Mouse (Mus musculus): ENCODE measurements around the gene Cyp2a5. TPM values are rescaled to one million over a fixed set of nuclear protein-coding genes. Genes with fewer than 3 reads are reported as not detected.

Gene Cyp2a5
- polyA plus RNA-seq (2015; fragmentation: Illumina TruSeq; extraction: RNeasy Lipid Tissue Mini Kit (QIAGEN cat#74804); ENCODE audit: insufficient read depth, low replicate concordance) = not detected

GRCm38 (mm10) chr7:26835059-26835458 is at the start of gene Cyp2a5:
Cyp2a5 (plus strand) TSS chr7:26835305.

GRCm38 (mm10) chr7:26808592-26808991 is 26.5 kb upstream of the Cyp2a5 start, which contains the start of gene Cyp2g1:
Cyp2g1 (plus strand) TSS chr7:26808892.

Other genes starting within 250 kb of the Cyp2a5 start
- gene Vmn1r185, start 216.8 kb upstream of the Cyp2a5 start, polyA plus RNA-seq (2015; fragmentation: Illumina TruSeq; extraction: RNeasy Lipid Tissue Mini Kit (QIAGEN cat#74804); ENCODE audit: insufficient read depth, low replicate concordance) = not detected
- gene Cyp2b23, start 148.9 kb upstream of the Cyp2a5 start, polyA plus RNA-seq (2015; fragmentation: Illumina TruSeq; extraction: RNeasy Lipid Tissue Mini Kit (QIAGEN cat#74804); ENCODE audit: insufficient read depth, low replicate concordance) = not detected
- not detected for gene Cyp2b19, start 78.2 kb upstream of the Cyp2a5 start, polyA plus RNA-seq (2015; fragmentation: Illumina TruSeq; extraction: RNeasy Lipid Tissue Mini Kit (QIAGEN cat#74804); ENCODE audit: insufficient read depth, low replicate concordance)
- gene Cyp2g1, start 26.4 kb upstream of the Cyp2a5 start, polyA plus RNA-seq (2015; fragmentation: Illumina TruSeq; extraction: RNeasy Lipid Tissue Mini Kit (QIAGEN cat#74804); ENCODE audit: insufficient read depth, low replicate concordance) = not detected
- not detected for gene Cyp2a22, start 104.1 kb downstream of the Cyp2a5 start, polyA plus RNA-seq (2015; fragmentation: Illumina TruSeq; extraction: RNeasy Lipid Tissue Mini Kit (QIAGEN cat#74804); ENCODE audit: insufficient read depth, low replicate concordance)
- not detected for gene Cyp2a12, start 193.8 kb downstream of the Cyp2a5 start, polyA plus RNA-seq (2015; fragmentation: Illumina TruSeq; extraction: RNeasy Lipid Tissue Mini Kit (QIAGEN cat#74804); ENCODE audit: insufficient read depth, low replicate concordance)